Mouse (Mus musculus): ENCODE results near the gene Dync2h1.

- no peak for TF ChIP-seq POLR2A (IDR thresholded peaks at IDR 0.05; ENCODE audit: low read depth, low read length)
- no peak for TF ChIP-seq CTCF (IDR thresholded peaks at IDR 0.05; ENCODE audit: extremely low read depth, insufficient read depth, insufficient read length, insufficient replicate concordance)
Measured at GRCm38 (mm10) chr9:7176618-7177610, 7.3 kb downstream of the Dync2h1 start.

All from spleen, adult 2 months (tissue).